Mouse (Mus musculus) G1E (cell line): ENCODE results near the gene Cd300ld3.

Experiments
- CTCF ChIP-seq: IDR thresholded peaks from 2 replicates; pipeline ENCODE4 v1.5.1; 2012; ENCODE audit warnings: low read depth, low read length, inconsistent platforms, mixed read lengths
- GATA1 ChIP-seq: IDR thresholded peaks from 2 replicates; pipeline ENCODE4 v1.6.1; 2012; ENCODE audit warnings: borderline replicate concordance, low read length, inconsistent platforms, mixed read lengths
- GATA2 ChIP-seq: IDR thresholded peaks from 2 replicates; pipeline ENCODE4 v1.6.1; 2012; ENCODE audit warnings: low read depth, low read length, inconsistent platforms, borderline replicate concordance
- POLR2AphosphoS5 ChIP-seq: IDR thresholded peaks from 2 replicates; pipeline ENCODE4 v1.6.1; 2012; ENCODE audit warnings: low read depth, low read length, inconsistent platforms; ENCODE audit not compliant: insufficient replicate concordance
- TAL1 ChIP-seq: conservative IDR thresholded peaks from 2 replicates; pipeline ENCODE4 v1.6.1; 2012; ENCODE audit warnings: low read depth, low read length, inconsistent platforms, mixed read lengths

DNA sequence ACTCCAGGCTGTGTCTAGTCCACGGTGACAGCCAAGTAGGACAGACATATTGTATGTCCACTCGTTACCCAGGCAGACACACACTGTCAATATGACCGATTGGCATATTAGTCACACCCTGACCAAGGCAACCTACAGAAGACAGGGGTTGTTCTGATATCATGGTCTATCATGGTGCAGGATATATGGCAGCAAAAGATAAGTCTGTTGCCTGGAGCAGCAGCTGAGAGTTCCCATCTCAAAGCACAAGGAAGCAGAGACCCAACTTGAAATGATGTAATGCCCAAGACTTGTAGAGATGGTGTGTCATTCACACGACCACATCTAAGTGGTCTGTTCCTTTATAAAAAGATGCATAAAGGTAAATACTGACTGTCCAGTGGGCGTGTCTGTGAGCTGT is 30.5 kb upstream of the Cd300ld3 start:
- TF ChIP-seq CTCF: no peak
- no peak for TF ChIP-seq GATA1
- TF ChIP-seq POLR2AphosphoS5: no peak
- TF ChIP-seq GATA2: no peak
- TF ChIP-seq TAL1: no peak
